Mouse (Mus musculus) left cerebral cortex, adult 2 months (tissue): ENCODE measurements around the gene Vps4a. TPM values are rescaled to one million over a fixed set of nuclear protein-coding genes. Genes with fewer than 3 reads are reported as not detected.

ENCODE experiments used
- DNase-seq, 2 experiments: peaks; one replicate each; pipeline ENCODE4 v3.0.0; 2021 to 2022; ENCODE audit warnings: low spot score in 2 of 2, mixed read lengths in 1 of 2; ENCODE audit errors: extremely low spot score in 1 of 2
- H3K27ac ChIP-seq: fragments of 200-600 bp; 2 replicates; pipeline ENCODE4 v1.8.1; 2022
- H3K4me3 ChIP-seq: fragments of 200-600 bp; 2 replicates; pipeline ENCODE4 v1.8.1; 2022
- CTCF ChIP-seq: fragments of 200-600 bp; IDR thresholded peaks from 2 replicates; pipeline ENCODE4 v1.8.1; 2022; ENCODE audit warnings: antibody characterized with exemption, mild to moderate bottlenecking, moderate library complexity
- intact Hi-C: fragments of 180-260 bp; cut with DNase I; formaldehyde crosslinking; loops from one replicate; pipeline ENCODE4 v1.15.1; 2025
- total RNA-seq, 2 experiments: library from RNA; stranded (reverse); gene quantifications; 2 replicates each; pipeline ENCODE4 v1.2.3; 2021

Gene Vps4a
- total RNA-seq, 2 experiments from 2014 or later, result 107 to 132 TPM

- TF ChIP-seq CTCF, result no peak
- intact Hi-C loops, result loop anchor here (10.0 kb wide), 1 partner anchor 484 kb away; no protein-coding TSS in a partner anchor
- no peak for DNase-seq
- H3K4me3 ChIP-seq, result no peak overlapping the region
- no peak overlapping the region for H3K27ac ChIP-seq
Measured at GRCm38 (mm10) chr8:107090531-107090930, 59.5 kb downstream of the Vps4a start.

Other genes with a start within 250 kb of the Vps4a start
- gene Has3, start 161.0 kb upstream of the Vps4a start, total RNA-seq, result 1 to 10 TPM; 1.7 to 2.0 TPM
- gene Utp4, start 137.6 kb upstream of the Vps4a start, total RNA-seq, result 10 to 100 TPM; 36.4 to 39.4 TPM
- gene Sntb2, start 95.5 kb upstream of the Vps4a start, total RNA-seq, result 10 to 100 TPM; 20.2 to 26.5 TPM
- gene Pdf, start 17.4 kb downstream of the Vps4a start, total RNA-seq, result 10 to 100 TPM; 24.4 to 25.9 TPM
- gene Cog8, start 25.5 kb downstream of the Vps4a start, total RNA-seq, result 10 to 100 TPM; 24.9 to 27.8 TPM
- 10 to 100 TPM; 40.9 to 42.4 TPM for gene Nip7, start 25.7 kb downstream of the Vps4a start, total RNA-seq
- gene Tmed6, start 34.4 kb downstream of the Vps4a start, total RNA-seq, result not detected
- 10 to 100 TPM; 39.1 to 39.2 TPM for gene Terf2, start 65.3 kb downstream of the Vps4a start, total RNA-seq
- gene Cyb5b, start 119.4 kb downstream of the Vps4a start, total RNA-seq, result 10 to 100 TPM; 92.3 to 93.6 TPM